Mouse (Mus musculus): ENCODE measurements around the gene Slc22a27.
"Not testable (repeated sequence)": the region's sequence is repeated elsewhere in the genome, so short reads cannot be mapped to it uniquely, and the experiment has no call there.

Slc22a27 gene

DNA sequence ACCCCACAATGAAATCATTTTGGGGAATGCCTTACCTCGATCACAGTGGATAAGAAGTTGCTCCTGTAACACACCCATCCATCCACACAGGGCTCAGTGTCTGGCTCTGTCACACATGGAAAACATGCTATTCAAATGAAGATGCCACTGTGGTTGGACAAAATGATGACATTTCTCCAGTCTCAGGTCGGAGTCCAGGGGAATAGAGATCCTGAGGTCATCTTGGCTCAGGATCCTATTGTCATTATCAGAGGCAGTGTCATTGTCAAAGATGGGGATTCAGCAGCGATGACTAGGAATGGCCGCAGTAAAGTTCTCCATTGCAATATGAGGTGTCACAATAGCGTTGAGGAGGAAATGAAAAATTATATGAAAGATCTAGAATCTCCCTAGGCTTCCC, at the start of gene Slc22a27:
Slc22a27 (minus strand) TSS at position 101 of the 400 bp plus-strand sequence.
- not testable (repeated sequence) for DNase-seq (ENCODE audit: low spot score)

DNA sequence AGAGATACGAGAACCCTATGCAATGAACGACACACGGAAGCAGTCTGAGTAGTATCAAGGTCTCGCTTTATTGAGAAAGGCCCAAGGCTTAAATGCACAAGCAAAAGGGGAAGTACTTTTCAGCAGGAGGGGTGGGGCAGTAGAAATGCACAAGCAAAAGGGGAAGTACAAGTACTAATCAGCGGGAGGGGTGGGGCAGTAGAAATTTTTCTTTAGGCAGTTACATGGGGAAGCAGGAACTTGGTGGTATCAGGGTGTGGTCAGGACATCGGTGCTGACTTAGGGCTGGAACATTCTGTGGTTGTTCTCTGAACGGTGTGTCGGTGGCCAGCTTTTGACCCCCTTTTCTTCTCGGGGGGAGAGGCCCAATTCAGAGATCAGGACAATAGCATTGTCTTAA, 45.8 kb upstream of the Slc22a27 start:
- DNase-seq (ENCODE audit: low spot score): not testable (repeated sequence)

DNA sequence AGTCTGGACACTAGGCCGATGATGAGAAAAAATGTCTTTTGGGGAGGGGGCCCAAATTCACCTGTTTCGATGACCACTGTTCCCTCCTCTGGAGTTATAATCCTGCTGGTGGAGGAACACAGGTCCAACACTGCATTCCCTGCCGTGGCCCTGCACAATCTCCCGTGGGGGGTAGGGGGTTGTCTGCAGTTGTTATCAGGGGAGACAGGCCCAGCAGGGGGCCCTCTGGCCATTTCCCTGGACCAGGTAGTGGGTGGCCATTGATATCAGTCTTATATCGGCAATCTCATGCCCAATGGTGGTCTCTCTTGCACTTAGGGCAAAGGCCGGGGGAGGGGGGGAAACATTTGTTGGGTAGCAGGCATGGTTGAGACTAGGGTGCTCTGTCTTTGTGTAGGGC, 43.3 kb upstream of the Slc22a27 start:
- not testable (repeated sequence) for DNase-seq (ENCODE audit: low spot score)

DNA sequence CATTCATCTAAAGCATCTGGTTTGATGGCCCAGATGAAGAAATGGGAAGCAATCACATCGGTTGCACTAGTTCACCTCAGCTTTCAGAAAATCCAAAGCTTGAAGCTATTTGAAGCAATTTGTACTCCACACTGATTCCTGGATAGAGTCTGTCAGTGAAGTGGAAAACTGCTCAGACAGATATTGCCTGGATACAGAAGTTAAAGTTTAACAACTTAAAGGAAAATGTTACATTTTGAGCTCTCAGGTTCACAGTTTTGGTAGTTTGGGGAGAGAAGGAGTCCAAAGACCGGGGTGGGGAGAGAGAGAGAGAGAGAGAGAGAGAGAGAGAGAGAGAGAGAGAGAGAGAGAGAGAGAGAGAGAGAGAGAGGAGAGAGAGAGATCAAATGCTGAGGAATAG, 2.9 kb upstream of the Slc22a27 start:
- no peak for DNase-seq (ENCODE audit: low spot score)

DNA sequence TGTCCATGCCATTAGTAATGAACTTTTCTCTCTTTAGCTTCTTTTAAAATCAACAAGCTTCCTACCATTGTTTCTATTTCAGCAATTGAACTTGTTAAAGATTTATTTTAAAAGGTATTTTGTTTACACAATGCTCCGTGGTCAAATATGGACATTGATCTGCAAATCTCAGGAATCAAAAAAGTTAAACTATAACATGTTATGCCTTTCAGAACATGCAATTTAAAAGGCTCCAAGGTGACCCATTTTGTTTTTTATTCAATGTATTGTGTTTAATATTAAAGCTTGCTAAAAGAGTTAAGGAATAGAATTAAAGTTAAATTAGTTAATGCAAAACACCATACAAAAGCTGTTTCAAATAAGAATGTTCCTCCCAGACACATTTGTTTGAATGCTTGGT, 723 bp upstream of the Slc22a27 start:
- DNase-seq (ENCODE audit: low spot score): not testable (repeated sequence)

DNA sequence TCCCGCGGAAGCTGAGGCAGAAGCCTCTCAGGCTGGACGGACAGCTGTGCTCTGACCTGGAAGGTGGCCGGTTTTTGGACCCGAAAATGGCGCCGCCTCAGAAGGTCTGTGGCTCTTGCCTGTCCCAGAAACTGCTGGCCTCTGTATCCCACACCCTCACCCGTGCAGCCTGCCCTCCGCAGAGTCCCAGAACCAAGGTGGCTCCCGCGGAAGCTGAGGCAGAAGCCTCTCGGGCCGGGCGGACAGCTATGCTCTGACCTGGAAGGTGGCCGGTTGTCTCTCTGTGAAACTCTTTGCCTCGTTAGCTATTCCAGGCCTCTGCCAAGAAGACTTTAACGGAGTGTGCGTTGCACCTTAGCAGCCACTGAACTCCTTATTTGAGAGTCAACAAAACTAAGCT, 26.4 kb downstream of the Slc22a27 start:
- not testable (repeated sequence) for DNase-seq (ENCODE audit: low spot score)

DNA sequence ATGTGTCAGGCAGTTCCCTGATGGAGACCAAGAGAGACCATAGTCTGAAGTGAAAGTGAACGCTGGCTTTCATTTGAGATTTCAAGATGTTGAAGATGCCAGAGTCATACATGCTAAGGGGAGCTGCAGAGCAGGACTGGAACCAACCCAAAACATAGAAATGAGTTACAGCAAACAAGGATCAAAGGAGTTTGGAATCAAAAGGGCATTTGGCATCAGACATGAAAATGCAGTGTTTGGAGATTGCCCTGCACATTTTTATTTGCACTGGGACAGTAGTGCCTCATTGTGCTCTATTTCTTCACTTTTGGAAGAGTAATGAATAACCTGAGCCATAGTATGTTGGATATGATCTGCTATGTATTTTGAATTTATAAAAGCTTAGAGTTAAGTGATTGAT, 89.2 kb downstream of the Slc22a27 start:
- no peak for DNase-seq (ENCODE audit: low spot score)

DNA sequence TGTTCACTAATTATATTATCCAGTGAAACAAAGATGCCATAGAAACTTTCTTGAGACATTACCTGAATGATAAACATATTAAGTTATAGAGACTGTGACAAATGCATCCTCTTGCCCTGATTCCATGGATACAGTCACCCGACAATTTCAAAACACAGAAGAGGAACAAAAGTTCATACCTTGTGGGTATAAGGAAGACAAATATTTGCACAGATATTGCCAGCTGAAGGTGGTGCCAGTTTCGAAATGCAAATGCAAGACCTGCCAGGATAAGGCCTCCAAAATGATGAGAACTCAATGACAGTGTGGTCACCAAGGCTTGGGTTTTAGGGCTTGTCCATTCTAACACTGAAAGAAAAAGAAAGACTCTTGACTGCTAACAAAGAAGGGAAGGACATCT, 136.0 kb downstream of the Slc22a27 start:
- DNase-seq (ENCODE audit: low spot score): no peak
